Mouse (Mus musculus) bone marrow macrophage, adult 2 months (primary cell): ENCODE measurements around the gene Wscd2. TPM values are rescaled to one million over a fixed set of nuclear protein-coding genes. Genes with fewer than 3 reads are reported as not detected.

Source experiments
- H3K27ac ChIP-seq: 2 replicates; pipeline ENCODE4 v1.5.1; 2012; ENCODE audit warnings: low read depth, low read length; ENCODE audit not compliant: insufficient read depth
- H3K4me1 ChIP-seq: 2 replicates; pipeline ENCODE4 v1.6.1; 2012; ENCODE audit warnings: low read length; ENCODE audit not compliant: control insufficient read depth, insufficient read depth
- H3K4me3 ChIP-seq: 2 replicates; pipeline ENCODE4 v1.5.1; 2012; ENCODE audit warnings: mild to moderate bottlenecking, low read length, moderate library complexity; ENCODE audit not compliant: insufficient read depth
- CTCF ChIP-seq: IDR thresholded peaks from 2 replicates; pipeline ENCODE4 v1.5.1; 2012; ENCODE audit warnings: low read depth, mild to moderate bottlenecking, low read length, moderate library complexity
- POLR2A ChIP-seq: IDR thresholded peaks from 2 replicates; pipeline ENCODE4 v1.6.1; 2012; ENCODE audit warnings: mild to moderate bottlenecking, low read depth, low read length, borderline replicate concordance
- polyA plus RNA-seq: library from polyadenylated mRNA; stranded (reverse); fragments of >200 nt; gene quantifications from 2 replicates; pipeline ENCODE4 v1.2.4, GENCODE M21; 2012; ENCODE audit not compliant: missing spikeins, insufficient read depth, insufficient read length

Wscd2 gene
- polyA plus RNA-seq, 1 experiment, result not detected

DNA sequence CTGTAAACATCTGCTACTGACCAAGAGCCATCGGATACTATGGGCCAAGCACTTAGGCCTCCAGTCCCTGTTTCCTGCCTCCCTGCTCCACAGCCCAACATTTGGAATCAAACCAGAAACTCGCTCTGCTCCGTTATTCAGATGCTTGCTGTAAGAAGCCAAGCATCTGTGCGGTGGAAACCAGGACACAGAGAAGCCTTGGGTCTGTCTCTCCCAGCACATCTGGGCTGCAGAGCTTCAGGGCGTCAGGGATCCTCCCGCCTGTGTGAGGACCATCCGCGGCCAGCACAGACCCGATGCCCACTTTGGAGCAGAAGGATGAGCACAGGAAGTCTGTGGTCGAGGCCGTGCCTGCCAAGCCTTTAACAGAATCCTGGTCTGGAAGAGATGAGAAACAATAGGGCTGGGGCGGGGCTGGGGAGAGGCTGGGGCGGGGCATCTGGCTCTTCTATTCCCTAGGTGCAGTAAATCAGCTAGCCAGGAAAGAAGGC lies 117.9 kb downstream of the Wscd2 start:
- TF ChIP-seq POLR2A (no peak), CTCF (no peak)
- Histone ChIP-seq H3K27ac (no peak overlapping the region), H3K4me3 (no peak overlapping the region), H3K4me1 (no peaks in the 10 kb centered on the region)

DNA sequence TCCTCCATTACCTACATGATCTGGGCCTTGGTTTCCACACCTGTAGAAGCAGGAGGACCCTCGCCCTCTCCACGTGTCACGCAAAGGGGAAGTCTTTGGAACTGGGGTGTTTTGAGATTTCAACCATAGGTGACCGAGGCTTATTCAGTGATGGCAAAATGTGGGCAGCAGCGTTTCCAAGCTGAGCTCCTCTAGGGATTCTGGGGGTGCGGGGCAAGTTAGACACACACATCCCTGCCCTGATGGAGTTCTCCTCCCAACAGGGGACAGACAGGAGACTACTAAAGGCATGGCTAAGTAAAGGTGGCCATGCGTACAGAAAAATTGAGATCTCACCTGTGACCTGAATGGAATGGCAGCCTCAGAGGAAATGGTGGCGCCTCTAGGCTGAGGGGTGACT lies 118.4 kb downstream of the Wscd2 start:
- Histone ChIP-seq H3K4me1 (no peaks in the 10 kb centered on the region), H3K27ac (no peak overlapping the region), H3K4me3 (no peak overlapping the region)
- no peak for TF ChIP-seq POLR2A
- no peak for TF ChIP-seq CTCF

DNA sequence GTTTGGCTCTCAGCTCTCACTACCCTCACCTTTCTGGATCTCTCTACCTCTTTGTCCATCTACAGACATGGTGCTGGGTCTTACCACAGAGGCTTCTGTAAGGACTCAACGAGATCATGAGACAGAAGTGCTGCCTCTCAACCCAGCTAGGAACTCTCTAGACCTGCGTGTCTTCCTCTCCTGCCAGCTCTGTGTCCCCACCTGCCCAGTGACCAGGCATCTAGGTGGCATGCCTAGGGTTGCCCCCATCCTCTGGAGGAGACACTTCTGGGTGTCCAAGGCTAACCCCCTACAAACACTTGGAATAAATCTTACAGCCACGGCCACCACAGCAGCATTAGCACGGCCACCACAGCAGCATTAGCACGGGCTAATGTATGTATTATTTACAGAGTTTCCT lies 119.8 kb downstream of the Wscd2 start:
- no peak for TF ChIP-seq CTCF
- no peak for TF ChIP-seq POLR2A
- Histone ChIP-seq H3K4me3 (no peak overlapping the region), H3K27ac (no peak overlapping the region), H3K4me1 (no peaks in the 10 kb centered on the region)

DNA sequence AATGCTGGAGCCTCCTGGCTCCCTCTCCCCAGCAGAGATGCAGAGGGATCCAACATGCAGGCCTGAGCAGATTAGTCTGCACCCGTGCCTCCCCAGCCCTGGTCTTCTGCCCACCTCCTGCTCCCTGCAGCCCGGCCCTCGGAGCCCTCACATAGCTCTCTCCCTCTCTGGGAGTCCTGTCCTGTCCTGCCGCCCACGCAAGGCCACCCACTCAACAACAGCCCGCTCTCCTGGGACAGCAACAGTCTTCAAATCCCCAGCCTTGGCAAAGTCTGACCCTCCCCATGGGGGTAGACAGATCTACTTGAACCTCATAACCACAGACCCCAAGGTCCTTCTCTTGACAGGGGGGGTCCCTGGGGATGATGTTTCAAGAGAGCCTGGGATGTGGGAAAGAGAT lies 120.4 kb downstream of the Wscd2 start:
- Histone ChIP-seq H3K27ac (no peak overlapping the region), H3K4me1 (no peaks in the 10 kb centered on the region), H3K4me3 (no peak overlapping the region)
- TF ChIP-seq CTCF, result no peak
- TF ChIP-seq POLR2A, result no peak

DNA sequence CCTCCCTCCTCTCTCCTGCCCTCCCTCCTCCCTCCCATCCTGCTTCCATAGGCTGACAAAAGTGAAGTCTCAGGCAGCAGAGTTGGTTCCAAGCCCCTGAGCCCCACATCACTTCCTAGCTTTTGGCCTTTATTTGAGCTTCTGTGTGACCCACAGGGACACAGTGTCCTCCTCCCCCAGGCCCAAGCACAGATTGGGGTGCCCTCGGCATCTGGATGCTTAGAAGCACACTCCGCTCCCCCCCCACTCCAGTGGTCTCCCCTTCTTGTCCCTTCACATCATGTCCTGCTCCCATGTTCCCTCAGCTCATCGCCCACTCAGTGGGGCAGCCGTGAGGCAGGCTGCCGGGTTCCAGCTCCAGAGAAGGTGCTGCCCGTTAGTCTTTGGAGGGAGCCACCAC lies 121.0 kb downstream of the Wscd2 start:
- no peak for TF ChIP-seq CTCF
- no peak for TF ChIP-seq POLR2A

DNA sequence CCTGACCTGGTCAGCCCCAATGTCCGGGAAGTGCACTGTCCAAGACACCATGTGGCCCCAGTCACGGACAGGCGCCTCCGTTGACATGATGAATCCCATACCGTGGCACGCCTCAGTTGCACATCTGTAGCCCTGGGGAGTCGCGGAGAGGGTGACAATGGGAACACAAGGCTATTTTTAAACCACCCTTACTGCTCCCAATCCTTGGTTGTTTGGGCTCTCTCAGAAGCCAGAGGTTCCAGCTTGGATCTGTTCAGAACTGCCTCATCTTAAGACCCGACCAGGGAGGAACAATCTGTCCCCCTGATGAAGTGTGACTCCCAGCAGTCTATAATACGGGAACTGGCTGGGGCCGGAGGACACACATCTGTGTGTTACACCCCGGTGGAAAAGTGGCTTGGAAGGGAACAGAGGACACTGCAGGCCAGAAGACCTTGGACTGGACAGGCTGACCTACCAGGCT lies 121.7 kb downstream of the Wscd2 start:
- H3K4me1 ChIP-seq, result no peaks in the 10 kb centered on the region

More for the DNA sequence above, 121.0 kb downstream of the Wscd2 start:
- no peaks in the 10 kb centered on the region for H3K4me1 ChIP-seq
- no peak overlapping the region for H3K4me3 ChIP-seq
- H3K27ac ChIP-seq, result no peak overlapping the region

DNA sequence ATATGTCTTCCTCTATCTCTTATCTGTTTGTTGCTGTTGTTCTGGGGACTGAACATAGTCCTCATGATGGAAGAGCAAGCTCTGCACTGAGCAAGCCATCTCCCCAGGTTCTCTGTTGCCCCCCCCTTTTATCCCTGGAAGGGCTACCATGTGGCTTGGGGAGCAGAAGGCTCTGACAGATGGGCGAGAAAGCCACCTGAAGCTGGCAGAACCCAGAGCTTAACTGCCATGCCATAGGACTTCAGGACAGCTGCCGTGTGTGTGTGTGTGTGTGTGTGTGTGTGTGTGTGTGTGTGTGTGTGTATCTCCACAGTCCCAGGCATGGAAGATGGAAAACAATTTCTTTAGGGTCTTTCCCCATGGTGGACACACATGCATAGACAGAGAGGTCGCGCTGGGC lies 128.6 kb downstream of the Wscd2 start:
- TF ChIP-seq CTCF (no peak), POLR2A (no peak)
- no peak overlapping the region for H3K27ac ChIP-seq
- H3K4me3 ChIP-seq, result no peak overlapping the region
- peaks cover 13% of the 10 kb centered on the region for H3K4me1 ChIP-seq

More for the DNA sequence above, 121.7 kb downstream of the Wscd2 start:
- H3K4me3 ChIP-seq, result no peak overlapping the region
- no peak for TF ChIP-seq CTCF
- TF ChIP-seq POLR2A, result no peak
- no peak overlapping the region for H3K27ac ChIP-seq

DNA sequence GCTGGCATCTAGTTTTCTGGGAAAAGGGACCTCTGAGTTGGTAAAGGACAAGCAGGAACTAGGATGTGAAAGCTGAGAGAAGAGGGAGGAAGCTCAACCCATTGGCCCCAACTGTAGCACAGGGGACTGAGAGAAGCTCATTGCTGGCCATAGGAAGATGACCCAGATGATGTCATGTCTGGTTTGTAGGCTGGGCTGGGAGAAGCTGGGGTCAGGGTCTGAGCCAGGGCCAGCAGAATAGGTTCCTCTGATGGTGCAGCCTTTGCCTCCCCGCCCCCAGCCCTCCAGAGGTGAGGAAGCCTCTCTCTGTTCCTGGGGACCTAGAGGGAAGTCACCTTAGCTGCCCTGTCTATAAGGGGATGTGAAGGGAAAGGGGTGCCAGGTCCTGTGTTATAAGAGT lies 129.0 kb downstream of the Wscd2 start:
- H3K4me1 ChIP-seq, result peaks cover 13% of the 10 kb centered on the region
- H3K27ac ChIP-seq, result no peak overlapping the region
- TF ChIP-seq POLR2A, result no peak
- no peak for TF ChIP-seq CTCF
- no peak overlapping the region for H3K4me3 ChIP-seq

DNA sequence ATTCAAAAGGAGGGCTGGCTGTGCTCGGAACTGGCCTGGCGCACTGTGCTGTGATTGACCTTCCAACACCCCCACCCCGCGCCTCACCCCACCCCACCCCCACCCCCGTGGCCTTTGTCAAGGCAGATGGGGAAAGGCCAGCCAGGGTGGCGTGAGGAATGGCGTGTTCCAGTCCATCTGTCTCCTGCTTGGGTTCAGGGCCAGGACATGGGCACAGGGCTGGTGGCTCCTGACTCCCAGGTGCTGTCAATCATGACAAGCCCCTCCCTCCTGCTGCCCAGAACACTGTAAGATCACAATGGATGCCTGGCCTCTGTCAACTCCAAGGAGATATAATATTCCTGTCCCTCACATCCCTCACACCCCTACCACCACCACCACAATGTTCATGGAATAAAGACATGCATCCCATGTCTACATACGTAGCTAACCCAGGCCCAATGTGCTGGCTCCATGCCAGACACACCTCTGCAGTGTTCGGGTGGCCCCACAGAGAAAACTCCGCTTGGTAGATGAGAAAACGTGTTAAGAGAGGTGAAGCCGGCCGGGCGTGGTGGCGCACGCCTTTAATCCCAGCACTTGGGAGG lies 130.1 kb downstream of the Wscd2 start:
- Histone ChIP-seq H3K4me1 (peaks cover 13% of the 10 kb centered on the region), H3K27ac (no peak overlapping the region), H3K4me3 (no peak overlapping the region)
- TF ChIP-seq POLR2A, result no peak
- TF ChIP-seq CTCF, result no peak

DNA sequence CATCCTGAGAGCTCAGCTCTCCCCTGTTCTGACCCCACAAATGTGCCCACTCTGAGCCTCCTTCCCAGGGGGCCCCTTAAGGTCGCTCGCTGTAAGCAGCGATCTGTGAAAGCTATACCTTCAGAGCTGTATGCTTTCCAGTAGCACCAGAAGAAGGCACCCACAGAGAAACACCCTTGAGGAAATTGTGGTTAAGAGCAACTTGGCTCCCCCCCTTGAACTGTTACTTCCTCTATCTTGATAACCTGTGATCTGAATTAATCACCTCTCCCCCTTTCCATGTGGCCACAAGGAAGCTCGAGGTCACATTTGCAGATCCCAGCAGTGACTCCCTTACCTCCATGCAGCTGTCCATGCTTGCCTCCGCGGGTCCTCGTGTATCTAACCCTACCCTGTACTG lies 130.9 kb downstream of the Wscd2 start:
- H3K4me3 ChIP-seq, result no peak overlapping the region
- TF ChIP-seq CTCF (no peak), POLR2A (no peak)
- no peak overlapping the region for H3K27ac ChIP-seq
- peaks cover 13% of the 10 kb centered on the region for H3K4me1 ChIP-seq

DNA sequence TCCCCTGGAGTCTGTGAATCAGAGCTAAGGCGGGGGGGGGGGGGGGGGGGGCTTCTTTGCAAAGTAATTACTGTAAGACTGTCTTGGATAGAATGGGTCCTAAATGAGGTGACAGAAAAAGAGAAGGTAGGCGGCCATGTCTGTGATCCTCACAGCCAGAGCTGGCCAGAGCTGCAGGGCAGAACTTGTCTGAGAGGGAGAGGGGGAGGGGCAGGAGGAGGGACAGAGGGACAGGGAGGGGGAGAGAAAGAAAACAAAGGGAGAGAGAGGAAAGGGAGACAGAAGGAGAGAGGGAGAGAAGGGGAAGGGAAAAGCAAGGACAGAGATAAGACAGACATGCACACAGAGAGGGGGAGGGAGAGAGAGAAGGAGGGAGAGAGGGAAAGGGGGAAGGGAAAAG lies 132.9 kb downstream of the Wscd2 start:
- Histone ChIP-seq H3K4me3 (no peak overlapping the region), H3K27ac (no peak overlapping the region), H3K4me1 (peaks cover 18% of the 10 kb centered on the region)
- TF ChIP-seq CTCF, result no peak
- TF ChIP-seq POLR2A, result no peak
